Mouse (Mus musculus): ENCODE results near the gene Ctsg.
"Not testable (repeated sequence)": the region's sequence is repeated elsewhere in the genome, so short reads cannot be mapped to it uniquely, and the experiment has no call there.

The Ctsg gene

GRCm38 (mm10) chr14:56102386-56102785, at the start of gene Ctsg:
Ctsg (minus strand) TSS chr14:56102574.
- DNase-seq (ENCODE audit: low read depth, low spot score), result no peak

DNA sequence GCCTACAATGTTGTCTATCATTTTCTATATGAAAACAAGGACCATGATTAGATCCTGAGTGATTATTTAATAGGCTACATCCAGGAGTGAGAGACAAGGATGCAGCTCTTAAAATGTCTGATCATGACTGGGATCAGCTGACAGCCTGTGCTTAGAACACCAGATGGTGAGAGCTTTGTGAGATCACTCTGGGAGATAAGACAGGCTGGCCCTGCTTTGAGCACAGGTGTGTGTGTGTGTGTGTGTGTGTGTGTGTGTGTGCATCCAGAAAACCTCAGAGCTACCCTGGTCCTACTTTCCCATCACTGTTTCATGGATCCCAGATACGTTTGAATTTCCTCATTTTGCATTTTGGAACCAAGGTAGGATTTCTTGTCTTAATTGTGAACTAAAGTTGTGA, 31.3 kb upstream of the Ctsg start:
- not testable (repeated sequence) for DNase-seq (ENCODE audit: low read depth, low spot score)

- not testable (repeated sequence) for DNase-seq (ENCODE audit: low read depth, low spot score)
Measured at GRCm38 (mm10) chr14:56132508-56132907, 30.1 kb upstream of the Ctsg start, which contains the start of gene Gzmd. Gzmd (minus strand) TSS chr14:56132608.

- DNase-seq (ENCODE audit: low read depth, low spot score), result no peak
Measured at GRCm38 (mm10) chr14:56128341-56128740, 26.0 kb upstream of the Ctsg start.

DNA sequence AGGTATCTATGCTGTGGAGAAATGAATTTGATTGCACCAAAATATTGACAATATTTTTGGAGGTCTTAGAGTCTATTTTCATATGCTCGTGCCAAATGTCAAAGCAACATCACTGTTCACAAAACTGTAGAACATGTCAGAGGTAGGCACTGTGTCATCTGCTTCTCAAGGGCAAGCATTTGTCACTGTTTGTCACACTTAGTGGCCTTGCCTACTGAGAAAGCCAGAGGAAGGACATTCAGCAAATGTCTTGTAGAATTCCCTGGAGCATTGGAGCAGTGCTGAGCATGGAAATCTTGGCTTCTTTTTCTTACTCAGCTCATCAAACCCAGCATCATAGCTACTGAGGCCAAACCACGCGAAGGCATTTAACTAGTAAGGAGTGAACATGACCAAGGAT, 21.1 kb upstream of the Ctsg start:
- no peak for DNase-seq (ENCODE audit: low read depth, low spot score)

DNA sequence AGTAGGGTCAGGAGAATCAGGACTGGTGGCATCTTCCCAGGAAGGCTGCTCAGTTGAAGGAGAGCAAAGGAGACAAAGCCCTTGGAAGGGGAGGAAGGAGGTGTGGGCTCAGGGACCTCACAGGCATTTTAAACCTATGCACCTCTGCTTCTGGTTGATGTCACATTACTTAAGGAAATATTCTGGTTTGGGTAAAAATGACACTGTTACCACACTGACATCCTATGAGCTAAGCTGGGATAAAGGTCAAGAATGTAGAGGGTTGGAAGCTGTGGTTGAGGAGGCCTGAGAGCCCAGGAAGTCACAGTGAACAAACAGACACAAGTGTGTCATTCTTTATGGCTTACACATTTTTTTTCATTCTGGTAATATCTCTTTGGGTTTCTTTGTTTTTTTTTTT, 18.2 kb upstream of the Ctsg start, which contains the start of gene Gzme:
Gene Gzme (minus strand): TSS at position 101 of the 400 bp plus-strand sequence.
- no peak for DNase-seq (ENCODE audit: low read depth, low spot score)

DNA sequence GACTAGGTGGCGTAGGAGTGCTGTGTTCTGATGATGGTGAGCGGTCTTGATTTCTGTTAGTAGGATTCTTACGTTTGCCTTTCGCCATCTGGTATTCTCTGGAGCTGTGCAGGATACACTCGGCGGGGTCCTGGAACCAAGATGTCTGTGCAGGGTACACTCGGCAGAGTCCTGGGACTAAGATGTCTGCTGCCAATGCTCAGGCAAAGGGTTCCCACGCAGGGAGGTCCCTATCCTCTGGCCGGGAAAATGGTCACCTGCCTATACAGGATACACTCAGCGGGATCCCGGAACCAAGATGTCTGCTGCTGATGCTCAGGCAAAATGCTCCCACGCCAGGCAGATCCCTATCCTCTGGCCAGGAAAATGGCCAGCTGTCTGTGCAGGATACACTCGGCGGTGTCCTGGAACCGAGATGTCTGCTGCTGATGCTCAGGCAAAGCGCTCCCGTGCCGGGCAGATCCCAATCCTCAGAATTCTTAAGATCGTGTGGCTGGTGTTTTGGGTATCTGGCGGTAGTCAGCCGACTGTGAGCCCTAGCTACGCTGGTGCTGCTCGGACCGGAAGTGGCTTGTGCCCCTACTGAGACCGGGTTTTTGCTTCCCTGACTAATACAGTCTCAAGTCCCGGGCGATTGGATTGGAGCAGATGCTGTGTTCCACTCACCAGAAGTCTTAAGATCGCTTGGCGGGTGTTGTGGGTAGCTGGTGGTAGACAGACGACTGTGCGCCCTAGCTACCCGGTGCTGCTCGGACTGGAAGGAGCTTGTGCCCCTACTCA, 13.3 kb upstream of the Ctsg start:
- DNase-seq (ENCODE audit: low read depth, low spot score), result not testable (repeated sequence)

DNA sequence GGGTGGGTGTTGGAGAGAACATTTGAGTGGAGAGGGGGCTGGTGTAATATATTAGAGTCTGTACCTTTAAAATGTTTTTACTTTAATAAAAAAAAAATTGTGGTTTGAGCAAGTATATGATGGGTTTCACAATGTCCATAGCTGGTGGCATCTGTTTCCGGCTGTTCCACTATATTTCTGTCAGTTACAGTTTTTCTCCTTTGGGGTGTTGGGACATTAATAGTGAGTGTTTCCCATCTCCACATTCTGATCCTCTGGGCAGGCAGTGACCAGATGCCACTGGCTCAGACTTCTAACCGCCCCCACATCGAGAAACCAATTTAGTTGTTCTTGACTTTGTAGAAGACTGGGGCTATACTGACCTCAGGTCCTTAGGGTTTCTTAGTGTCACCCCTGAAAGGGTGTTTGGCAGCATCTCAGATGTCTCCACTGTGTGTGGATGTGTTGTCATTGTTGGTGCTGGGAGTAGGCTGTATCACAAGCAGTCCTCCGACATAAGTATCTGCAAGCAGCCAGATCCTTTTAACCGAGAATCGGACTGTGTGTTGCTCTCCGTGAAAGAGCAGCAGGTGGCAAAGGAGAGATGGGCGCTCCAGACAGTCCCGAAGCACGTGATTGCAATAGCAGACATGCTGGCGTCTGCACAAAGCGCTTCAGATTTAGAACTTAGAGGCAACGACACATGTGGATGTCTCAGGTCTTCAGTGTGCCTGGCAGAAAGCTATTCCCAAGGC, 3.2 kb upstream of the Ctsg start:
- DNase-seq (ENCODE audit: low read depth, low spot score), result no peak

GRCm38 (mm10) chr14:56105016-56105415, 2.6 kb upstream of the Ctsg start:
- no peak for DNase-seq (ENCODE audit: low read depth, low spot score)

DNA sequence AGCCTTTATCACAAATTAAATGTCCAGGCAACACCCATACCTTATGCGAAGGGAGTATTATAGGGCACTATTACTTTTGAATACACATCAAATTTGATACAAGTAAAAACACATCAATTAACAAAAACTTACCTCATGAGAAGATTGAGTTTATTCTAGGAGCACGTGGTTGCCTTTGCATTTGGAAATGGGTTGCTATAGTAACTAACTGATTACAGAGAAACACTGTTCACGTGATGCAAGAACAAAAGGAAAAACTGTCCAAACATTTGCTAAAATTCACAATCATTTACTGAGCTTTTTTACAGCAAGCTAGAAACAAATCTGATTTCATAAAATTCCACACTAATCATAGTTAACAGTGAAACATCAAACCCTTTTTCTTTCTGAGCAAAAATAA, 1.1 kb upstream of the Ctsg start:
- no peak for DNase-seq (ENCODE audit: low read depth, low spot score)

GRCm38 (mm10) chr14:56098940-56099339, 3.4 kb downstream of the Ctsg start:
- peak; percentile 19 for DNase-seq (ENCODE audit: low read depth, low spot score)

GRCm38 (mm10) chr14:56097597-56097996, 4.8 kb downstream of the Ctsg start:
- DNase-seq (ENCODE audit: low read depth, low spot score), result peak; percentile 7

- DNase-seq (ENCODE audit: low read depth, low spot score), result no peak
Measured at GRCm38 (mm10) chr14:56093353-56093752, 9.0 kb downstream of the Ctsg start.

GRCm38 (mm10) chr14:56086711-56087110, 15.7 kb downstream of the Ctsg start:
- DNase-seq (ENCODE audit: low read depth, low spot score), result no peak

DNA sequence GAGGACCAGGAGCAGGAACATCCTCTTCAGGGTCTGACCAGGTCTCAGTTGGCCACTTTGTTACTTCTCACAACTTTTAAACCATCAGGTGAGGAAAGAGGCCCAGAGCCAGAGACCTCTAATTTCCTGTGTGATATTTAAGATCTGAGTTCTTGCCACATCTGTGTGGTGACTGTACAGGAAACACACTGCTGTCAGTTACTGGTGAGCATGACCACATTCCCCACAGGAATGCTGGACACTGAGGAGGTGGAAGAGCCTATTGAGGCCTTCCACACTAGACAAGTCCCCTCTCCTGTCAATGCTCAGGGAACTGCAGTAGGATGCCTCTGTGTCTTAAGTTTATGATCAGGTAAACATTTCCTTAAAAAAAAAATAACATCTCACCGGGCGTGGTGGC, 17.2 kb downstream of the Ctsg start, which contains the start of gene Mcpt8:
Gene Mcpt8 (minus strand): TSS at position 107 of the 400 bp plus-strand sequence.
- no peak for DNase-seq (ENCODE audit: low read depth, low spot score)

- DNase-seq (ENCODE audit: low read depth, low spot score), result no peak
Measured at GRCm38 (mm10) chr14:56082016-56082415, 20.4 kb downstream of the Ctsg start.

DNA sequence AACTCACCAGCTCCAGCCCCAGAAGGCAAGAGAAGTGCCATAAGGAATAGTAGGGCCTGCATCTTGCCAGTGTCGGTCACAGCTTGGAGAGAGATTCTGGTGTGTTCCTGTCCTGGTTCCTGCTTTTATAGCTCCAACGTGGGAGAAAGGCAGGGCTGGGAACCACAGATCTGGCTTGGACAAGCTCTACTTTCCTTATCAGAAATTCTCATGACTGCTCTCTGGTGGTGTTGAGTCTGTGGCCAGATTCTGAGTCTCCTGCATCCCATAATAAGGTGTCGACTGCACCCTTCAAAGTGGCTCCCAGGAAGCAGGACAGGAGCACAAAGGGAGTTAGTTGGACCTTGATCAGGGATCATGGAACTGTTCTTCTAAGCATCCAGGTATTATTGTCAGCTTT, 40.2 kb downstream of the Ctsg start, which contains the start of gene Mcpt4:
Gene Mcpt4 (minus strand): TSS at position 101 of the 400 bp plus-strand sequence.
- not testable (repeated sequence) for DNase-seq (ENCODE audit: low read depth, low spot score)

GRCm38 (mm10) chr14:56057722-56058121, 44.7 kb downstream of the Ctsg start:
- no peak for DNase-seq (ENCODE audit: low read depth, low spot score)

- DNase-seq (ENCODE audit: low read depth, low spot score), result no peak
Measured at GRCm38 (mm10) chr14:56055408-56055807, 47.0 kb downstream of the Ctsg start.
